Mouse (Mus musculus) erythroblast, embryonic 14.5 days (primary cell): ENCODE measurements around the gene Dnah6. TPM values are rescaled to one million over a fixed set of nuclear protein-coding genes. Genes with fewer than 3 reads are reported as not detected.

Experiments used
- H3K27me3 ChIP-seq: 2 replicates; pipeline ENCODE4 v1.6.1; 2012; ENCODE audit warnings: inconsistent platforms; ENCODE audit not compliant: control insufficient read depth
- H3K36me3 ChIP-seq: 2 replicates; pipeline ENCODE4 v1.6.1; 2012; ENCODE audit warnings: mild to moderate bottlenecking, inconsistent platforms; ENCODE audit not compliant: control insufficient read depth
- H3K4me1 ChIP-seq: 2 replicates; pipeline ENCODE4 v1.6.1; 2012; ENCODE audit warnings: inconsistent platforms; ENCODE audit not compliant: control insufficient read depth
- H3K4me3 ChIP-seq: replicated peaks from 2 replicates; pipeline ENCODE3; 2012; ENCODE audit warnings: moderate library complexity, mild to moderate bottlenecking, inconsistent platforms
- H3K9me3 ChIP-seq: 2 replicates; pipeline ENCODE4 v1.6.1; 2012; ENCODE audit warnings: low read length, inconsistent platforms, mixed read lengths; ENCODE audit not compliant: control insufficient read depth
- GATA1 ChIP-seq: IDR thresholded peaks from 2 replicates; pipeline ENCODE4 v1.6.1; 2012; ENCODE audit warnings: low read length, inconsistent platforms, mixed read lengths
- TAL1 ChIP-seq: IDR thresholded peaks from 3 replicates; pipeline ENCODE4 v1.6.1; 2012; ENCODE audit warnings: low read length, inconsistent platforms, mixed read lengths
- polyA plus RNA-seq: library from polyadenylated mRNA; stranded (reverse); fragments of >175 nt; gene quantifications from 2 replicates; pipeline ENCODE4 v1.2.3, GENCODE M21; 2012

The Dnah6 gene
- polyA plus RNA-seq, 1 experiment = under 0.01 TPM

DNA sequence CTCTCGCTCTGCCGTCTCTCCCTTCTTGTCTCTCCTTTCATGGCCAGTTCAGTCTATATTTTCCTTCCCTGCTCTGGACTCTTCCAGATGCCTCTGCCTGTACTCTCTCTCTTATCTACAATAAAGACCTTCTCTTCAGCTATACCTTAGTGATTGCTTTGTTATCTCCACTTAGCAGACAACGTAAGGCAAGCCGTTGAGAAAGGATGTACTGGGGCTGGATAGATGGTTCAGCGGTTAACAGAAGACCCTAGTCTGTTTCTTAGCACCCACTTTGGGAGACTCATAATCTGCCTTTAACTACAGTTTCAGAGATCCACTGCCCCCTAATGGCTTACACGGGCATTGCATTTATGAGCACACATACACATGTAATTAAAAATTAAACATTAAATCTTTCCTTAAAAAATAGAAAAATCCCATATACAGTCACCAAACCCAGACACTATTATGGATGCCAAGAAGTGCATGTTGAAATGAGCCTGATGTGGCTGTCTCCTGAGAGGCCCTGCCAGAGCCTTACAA is 11.8 kb upstream of the Dnah6 start:
- TF ChIP-seq TAL1 (no peak), GATA1 (no peak)
- Histone ChIP-seq H3K4me3 (no peak overlapping the region), H3K27me3 (no peaks in the 10 kb centered on the region), H3K9me3 (peaks cover 3% of the 10 kb centered on the region; the same call in 1 of the 2 replicates), H3K36me3 (no peaks in the 10 kb centered on the region), H3K4me1 (no peaks in the 10 kb centered on the region)

DNA sequence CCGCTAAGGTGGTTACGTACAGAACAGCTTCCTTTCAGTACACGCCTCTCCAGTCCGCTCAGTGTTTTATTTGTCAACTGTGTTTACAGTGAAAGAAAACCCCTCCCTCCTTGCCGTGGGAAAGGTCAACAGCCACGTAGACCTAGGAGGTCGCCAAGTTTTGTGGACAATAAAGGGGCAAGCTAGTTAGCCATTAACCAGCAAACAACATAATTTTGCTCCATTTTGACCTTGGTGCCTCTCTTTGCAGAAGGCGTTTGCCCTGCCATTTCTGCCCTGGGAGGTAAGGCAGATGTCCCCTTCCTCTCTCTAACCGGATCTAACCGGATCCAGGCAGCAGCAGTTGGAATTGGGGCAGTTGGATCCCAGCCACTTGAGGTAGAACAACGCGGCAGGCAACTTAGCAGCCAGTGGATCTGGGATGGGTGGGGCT is 10.7 kb upstream of the Dnah6 start:
- no peak for TF ChIP-seq TAL1
- no peak for TF ChIP-seq GATA1
- Histone ChIP-seq H3K9me3 (0 out of 2 replicates have a peak, but pooled peaks cover 3% of the 10 kb centered on the region), H3K4me3 (no peak overlapping the region), H3K27me3 (no peaks in the 10 kb centered on the region), H3K4me1 (no peaks in the 10 kb centered on the region), H3K36me3 (no peaks in the 10 kb centered on the region)

DNA sequence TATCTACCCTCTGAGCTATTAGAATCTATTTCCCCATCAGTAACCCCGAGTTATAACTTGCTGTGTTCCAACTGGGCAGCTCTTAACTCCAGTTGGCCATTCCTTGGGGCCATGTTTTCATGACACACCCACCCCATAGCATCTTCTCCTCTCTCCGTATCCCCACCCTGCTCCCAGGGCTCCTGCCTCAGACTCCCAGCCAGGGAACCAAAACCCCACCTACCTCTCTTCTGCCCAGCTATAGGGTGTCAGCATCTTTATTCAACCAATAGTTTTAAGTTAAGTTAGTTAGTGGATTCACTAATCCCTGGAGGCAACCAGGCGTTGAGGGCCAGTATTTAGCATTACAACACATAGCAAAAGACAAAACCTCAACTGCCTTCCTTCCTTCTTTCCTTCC is 7.4 kb upstream of the Dnah6 start:
- TF ChIP-seq TAL1 (no peak), GATA1 (no peak)
- no peaks in the 10 kb centered on the region for H3K27me3 ChIP-seq
- no peaks in the 10 kb centered on the region for H3K36me3 ChIP-seq
- peaks cover 4% of the 10 kb centered on the region; the same call in 1 of the 2 replicates for H3K4me1 ChIP-seq
- H3K9me3 ChIP-seq = no peaks in the 10 kb centered on the region
- H3K4me3 ChIP-seq = no peak overlapping the region

DNA sequence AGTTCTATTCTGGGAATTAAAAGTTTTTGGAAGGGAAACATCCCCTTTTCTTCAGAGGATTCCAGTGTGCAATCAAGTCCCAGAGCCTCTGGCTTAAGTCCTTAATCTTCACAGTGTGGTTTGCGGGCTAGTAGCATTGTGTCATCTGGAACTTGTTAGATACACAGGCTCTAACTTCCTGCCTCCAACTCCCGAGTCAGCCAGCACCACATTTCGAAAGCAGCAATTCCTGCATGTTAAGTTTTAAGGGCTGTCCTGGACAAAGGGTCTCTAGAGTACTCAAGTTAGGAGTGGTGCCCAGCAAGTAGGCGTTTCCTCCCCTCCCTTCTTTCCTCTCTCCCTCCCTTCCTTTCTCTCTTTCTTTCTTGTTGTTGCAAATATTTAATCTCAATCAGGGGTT is 7.0 kb upstream of the Dnah6 start:
- no peaks in the 10 kb centered on the region for H3K9me3 ChIP-seq
- TF ChIP-seq TAL1 (no peak), GATA1 (no peak)

DNA sequence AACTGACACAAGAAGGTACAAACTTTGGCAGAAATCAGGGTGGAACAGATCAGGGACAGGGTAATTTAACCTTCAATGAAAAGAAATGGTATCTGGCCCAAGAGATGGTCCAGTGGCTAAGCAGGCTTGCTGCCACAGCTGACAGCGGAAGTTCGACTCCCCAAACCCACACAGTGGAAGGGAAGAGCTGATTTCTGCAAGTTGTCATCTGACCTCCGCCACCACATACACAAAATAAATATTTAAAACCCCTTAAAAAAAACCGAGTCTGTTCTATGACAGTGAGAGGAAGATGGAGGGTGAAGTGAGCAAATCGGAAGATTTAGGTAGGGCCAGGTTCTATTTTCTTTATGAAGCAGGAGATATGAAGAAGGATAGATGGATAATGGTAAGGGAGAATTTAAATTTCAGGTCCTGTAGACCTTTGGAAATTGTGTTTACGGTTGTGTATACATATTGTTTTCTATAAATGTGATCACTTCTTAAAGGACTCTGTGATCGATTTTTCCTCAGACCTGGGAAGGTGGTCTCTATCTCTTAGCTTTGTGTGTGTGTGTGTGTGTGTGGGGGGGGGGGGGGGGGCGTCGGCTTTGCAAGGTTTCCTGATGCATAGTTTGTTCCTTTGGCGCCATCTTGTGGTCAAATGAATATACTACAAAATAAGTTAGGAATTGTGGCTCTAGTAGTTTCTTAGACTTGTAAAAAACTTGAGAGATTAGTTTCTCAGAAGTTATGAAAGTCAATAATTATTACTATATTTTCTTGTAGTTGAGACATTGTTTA is 6.1 kb upstream of the Dnah6 start:
- TF ChIP-seq GATA1 = no peak
- no peak for TF ChIP-seq TAL1
- Histone ChIP-seq H3K36me3 (no peaks in the 10 kb centered on the region), H3K4me1 (peaks cover 8% of the 10 kb centered on the region), H3K4me3 (no peak overlapping the region), H3K9me3 (no peaks in the 10 kb centered on the region), H3K27me3 (no peaks in the 10 kb centered on the region)

More for the DNA sequence above, 7.0 kb upstream of the Dnah6 start:
- H3K4me3 ChIP-seq = no peak overlapping the region
- no peaks in the 10 kb centered on the region for H3K36me3 ChIP-seq
- H3K4me1 ChIP-seq = peaks cover 4% of the 10 kb centered on the region; the same call in 1 of the 2 replicates
- H3K27me3 ChIP-seq = no peaks in the 10 kb centered on the region

DNA sequence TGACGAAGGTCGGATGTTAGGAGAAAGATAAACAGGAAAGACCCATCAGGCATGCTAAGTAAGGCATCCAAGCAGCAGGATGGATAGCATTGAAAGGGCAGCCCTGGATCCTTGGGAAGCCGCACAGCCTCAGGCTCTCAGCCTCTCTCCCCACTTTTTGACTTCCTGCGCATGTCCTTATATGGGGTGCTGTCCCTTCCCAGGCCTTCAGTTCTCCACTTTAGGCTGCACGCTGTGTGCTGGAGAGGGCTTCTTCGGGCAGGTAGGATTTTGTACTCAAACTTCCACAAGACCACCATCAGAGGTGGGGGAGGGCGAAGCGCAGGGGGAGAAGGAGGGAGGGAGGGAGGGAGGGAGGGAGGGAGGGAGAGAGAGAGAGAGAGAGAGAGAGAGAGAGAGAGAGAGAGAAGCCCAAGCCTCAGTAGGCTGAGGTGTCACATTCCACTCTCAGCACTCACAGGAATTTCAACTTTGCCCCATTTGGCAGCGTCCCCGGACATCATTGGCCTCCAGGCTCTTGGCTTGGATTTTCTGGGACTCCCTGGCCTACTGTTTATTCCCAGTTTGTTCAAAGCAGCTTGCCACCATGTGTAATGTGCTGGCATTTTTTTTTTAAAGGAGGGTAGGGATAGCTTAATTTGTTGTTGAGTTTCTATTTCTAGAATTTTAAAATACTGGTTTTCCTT is 1.5 kb upstream of the Dnah6 start:
- Histone ChIP-seq H3K4me1 (peaks cover 21% of the 10 kb centered on the region), H3K36me3 (no peaks in the 10 kb centered on the region), H3K4me3 (peak overlapping the region; percentile 32), H3K27me3 (no peaks in the 10 kb centered on the region), H3K9me3 (no peaks in the 10 kb centered on the region)
- no peak for TF ChIP-seq GATA1
- TF ChIP-seq TAL1 = no peak

DNA sequence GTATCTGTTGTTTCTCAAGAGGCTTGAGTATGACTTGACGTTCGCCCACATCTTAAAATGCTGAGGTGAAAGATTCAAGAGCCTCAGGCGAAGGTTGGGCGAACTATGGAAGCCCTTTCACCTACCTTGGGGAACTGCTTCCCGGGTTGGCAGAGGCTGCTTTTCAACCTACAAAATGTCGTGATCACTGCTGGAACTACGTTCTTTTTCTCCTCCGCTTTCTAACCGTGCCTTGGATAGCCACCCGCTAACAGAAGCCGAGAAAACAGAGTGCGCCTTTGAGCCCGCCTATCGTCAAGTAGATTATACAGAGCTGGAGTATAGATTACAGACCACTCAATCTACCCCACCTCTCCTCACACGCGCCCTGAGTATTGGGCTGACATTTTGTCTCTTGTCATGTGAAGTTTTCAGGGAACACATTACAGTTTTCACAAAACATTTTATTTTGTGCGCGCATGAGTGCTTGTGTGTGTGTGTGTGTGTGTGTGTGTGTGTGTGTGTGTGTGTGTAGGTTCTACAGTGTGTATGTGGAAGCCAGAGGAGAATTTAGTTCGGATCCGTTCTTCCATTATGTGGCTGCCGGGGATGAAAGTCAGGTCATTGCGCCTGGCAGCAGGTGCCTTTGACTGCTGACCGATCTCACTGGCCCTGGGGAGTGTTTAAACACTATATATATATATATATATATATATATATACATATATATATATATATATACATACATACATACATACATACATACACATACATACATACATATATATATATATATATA is 696 bp upstream of the Dnah6 start:
- Histone ChIP-seq H3K27me3 (no peaks in the 10 kb centered on the region), H3K4me3 (peak overlapping the region; percentile 64), H3K4me1 (peaks cover 21% of the 10 kb centered on the region), H3K9me3 (no peaks in the 10 kb centered on the region), H3K36me3 (no peaks in the 10 kb centered on the region)
- no peak for TF ChIP-seq TAL1
- no peak for TF ChIP-seq GATA1

DNA sequence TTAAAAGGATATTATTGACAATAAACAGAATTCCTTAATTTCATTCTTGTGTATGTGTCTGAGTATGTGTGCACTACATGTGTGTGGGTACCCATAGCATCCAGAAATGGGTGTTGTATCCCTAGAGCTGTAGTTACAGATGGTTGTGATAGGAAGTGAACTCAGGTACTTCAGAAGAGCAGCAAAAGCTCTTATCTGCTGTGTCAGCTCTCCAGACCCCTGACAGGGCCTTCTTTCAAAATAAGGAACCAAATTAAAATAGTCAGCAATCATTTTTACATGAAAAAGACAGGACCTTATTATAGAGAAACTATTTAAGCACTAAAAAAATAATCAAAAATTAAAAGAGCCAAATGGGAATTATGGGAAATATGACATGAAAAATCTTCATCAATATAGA is 9.8 kb downstream of the Dnah6 start:
- no peaks in the 10 kb centered on the region for H3K36me3 ChIP-seq
- no peaks in the 10 kb centered on the region for H3K9me3 ChIP-seq
- no peak overlapping the region for H3K4me3 ChIP-seq
- H3K4me1 ChIP-seq = no peaks in the 10 kb centered on the region
- TF ChIP-seq TAL1 (no peak), GATA1 (no peak)
- H3K27me3 ChIP-seq = no peaks in the 10 kb centered on the region

DNA sequence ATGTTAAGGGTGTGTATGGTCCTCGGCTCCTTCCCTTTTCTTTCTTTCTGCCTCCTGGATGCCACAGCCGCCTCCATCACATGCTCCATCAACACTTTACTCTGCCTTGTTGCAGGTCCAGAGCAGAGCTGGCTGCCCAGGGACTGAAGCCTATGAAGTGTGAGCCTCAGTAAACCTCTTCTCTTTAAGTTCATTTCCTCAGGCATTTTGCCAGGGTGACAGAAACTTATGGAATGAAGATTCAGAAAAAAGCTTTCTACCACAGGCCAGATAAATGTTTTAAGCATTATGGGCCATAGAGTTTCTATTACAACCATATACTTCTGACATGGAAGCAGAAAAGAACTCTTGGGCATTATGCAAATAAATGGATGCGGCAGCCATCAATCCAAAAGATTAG is 10.4 kb downstream of the Dnah6 start:
- Histone ChIP-seq H3K9me3 (no peaks in the 10 kb centered on the region), H3K36me3 (no peaks in the 10 kb centered on the region), H3K4me1 (no peaks in the 10 kb centered on the region), H3K4me3 (no peak overlapping the region), H3K27me3 (no peaks in the 10 kb centered on the region)
- TF ChIP-seq TAL1 (no peak), GATA1 (no peak)
